Mouse (Mus musculus): Measurements from ENCODE around the gene Rbm8a2. TPM values are rescaled to one million over a fixed set of nuclear protein-coding genes. Genes with fewer than 3 reads are reported as not detected.

Rbm8a2 gene
- polyA plus RNA-seq, 1 experiment = not detected

- H3K4me3 ChIP-seq (ENCODE audit: extremely low read depth, insufficient read depth, insufficient read length) = no peak overlapping the region
- DNase-seq (ENCODE audit: low read depth in 1 of 2, low spot score in 2 of 2) = no peak
- no peak overlapping the region for H3K27ac ChIP-seq (ENCODE audit: insufficient read depth, low read length)
- no peaks in the 10 kb centered on the region for H3K36me3 ChIP-seq (ENCODE audit: control insufficient read depth, insufficient read depth, low read length)
- H3K27me3 ChIP-seq (ENCODE audit: control insufficient read depth, insufficient read depth, low read length) = no peaks in the 10 kb centered on the region
- no peaks in the 10 kb centered on the region for H3K4me1 ChIP-seq (ENCODE audit: control insufficient read depth, insufficient read depth, insufficient read length)
- TF ChIP-seq CTCF (IDR thresholded peaks at IDR 0.05; ENCODE audit: extremely low read depth, insufficient read depth, insufficient read length, insufficient replicate concordance) (no peak), POLR2A (IDR thresholded peaks at IDR 0.05; ENCODE audit: low read depth, low read length) (no peak)
Measured at GRCm38 (mm10) chr1:176011072-176011471, 32.2 kb upstream of the Rbm8a2 start.

DNA sequence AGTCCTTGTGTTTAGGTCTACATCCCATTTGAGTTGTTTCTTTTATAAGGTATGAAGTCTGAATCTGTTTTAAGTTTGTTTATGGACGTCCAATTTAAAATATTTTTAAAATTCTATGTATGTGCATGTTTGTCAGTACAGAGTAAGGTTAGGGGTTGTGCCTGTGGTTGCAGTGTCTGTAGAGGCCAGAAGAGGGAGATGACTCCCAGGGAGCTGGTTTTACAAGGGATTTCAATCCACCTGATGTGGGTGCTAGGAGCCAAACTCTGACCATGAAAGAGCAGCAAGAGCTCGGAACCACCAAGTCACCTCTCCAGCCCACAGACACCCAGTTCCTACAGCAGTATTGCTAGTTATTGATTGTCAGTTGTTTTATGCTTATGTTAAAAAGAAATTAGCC lies 29.5 kb upstream of the Rbm8a2 start:
- WGBS = 84% methylated on average over 2 of the region's 2 CpGs
- no peaks in the 10 kb centered on the region for H3K4me1 ChIP-seq (ENCODE audit: control insufficient read depth, insufficient read depth, insufficient read length)
- TF ChIP-seq POLR2A (IDR thresholded peaks at IDR 0.05; ENCODE audit: low read depth, low read length) = no peak

DNA sequence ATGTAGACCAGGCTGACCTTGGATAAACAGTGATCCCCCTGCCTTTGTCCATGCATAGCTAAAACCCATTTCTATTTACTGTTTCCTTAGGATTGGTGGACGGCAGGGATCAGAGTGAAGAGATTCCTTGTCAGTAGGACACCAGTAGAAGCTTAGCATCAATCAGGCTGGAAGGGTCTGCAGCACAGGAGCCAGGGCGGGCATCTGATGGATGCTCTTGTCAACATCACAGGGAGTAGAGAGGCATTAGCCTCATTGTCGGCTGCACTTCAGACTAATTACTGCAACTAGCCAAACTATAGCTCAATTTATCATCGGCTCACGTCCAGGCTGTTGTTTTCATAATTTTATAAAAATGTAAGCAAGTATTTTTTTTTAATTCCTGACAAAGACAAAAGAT lies 21.7 kb upstream of the Rbm8a2 start:
- Histone ChIP-seq H3K36me3 (ENCODE audit: control insufficient read depth, insufficient read depth, low read length) (no peaks in the 10 kb centered on the region), H3K4me1 (ENCODE audit: control insufficient read depth, insufficient read depth, insufficient read length) (no peaks in the 10 kb centered on the region), H3K4me3 (ENCODE audit: extremely low read depth, insufficient read depth, insufficient read length) (no peak overlapping the region), H3K27ac (ENCODE audit: insufficient read depth, low read length) (no peak overlapping the region), H3K27me3 (ENCODE audit: control insufficient read depth, insufficient read depth, low read length) (no peaks in the 10 kb centered on the region)
- DNase-seq (ENCODE audit: low read depth in 1 of 2, low spot score in 2 of 2) = no peak
- TF ChIP-seq CTCF (IDR thresholded peaks at IDR 0.05; ENCODE audit: extremely low read depth, insufficient read depth, insufficient read length, insufficient replicate concordance) = no peak
- TF ChIP-seq POLR2A (IDR thresholded peaks at IDR 0.05; ENCODE audit: low read depth, low read length) = no peak
- 83% methylated on average over 5 of the region's 5 CpGs for WGBS

More for the DNA sequence above, 29.5 kb upstream of the Rbm8a2 start:
- Histone ChIP-seq H3K4me3 (ENCODE audit: extremely low read depth, insufficient read depth, insufficient read length) (no peak overlapping the region), H3K27ac (ENCODE audit: insufficient read depth, low read length) (no peak overlapping the region), H3K36me3 (ENCODE audit: control insufficient read depth, insufficient read depth, low read length) (no peaks in the 10 kb centered on the region), H3K27me3 (ENCODE audit: control insufficient read depth, insufficient read depth, low read length) (no peaks in the 10 kb centered on the region)
- DNase-seq (ENCODE audit: low read depth in 1 of 2, low spot score in 2 of 2) = no peak

GRCm38 (mm10) chr1:175997076-175997651 lies 18.2 kb upstream of the Rbm8a2 start:
- 80% methylated on average over 7 of the region's 7 CpGs for WGBS
- Histone ChIP-seq H3K4me1 (ENCODE audit: control insufficient read depth, insufficient read depth, insufficient read length) (no peaks in the 10 kb centered on the region), H3K36me3 (ENCODE audit: control insufficient read depth, insufficient read depth, low read length) (no peaks in the 10 kb centered on the region), H3K4me3 (ENCODE audit: extremely low read depth, insufficient read depth, insufficient read length) (no peak overlapping the region), H3K27me3 (ENCODE audit: control insufficient read depth, insufficient read depth, low read length) (no peaks in the 10 kb centered on the region), H3K27ac (ENCODE audit: insufficient read depth, low read length) (no peak overlapping the region)
- DNase-seq (ENCODE audit: low read depth in 1 of 2, low spot score in 2 of 2) = no peak
- TF ChIP-seq CTCF (IDR thresholded peaks at IDR 0.05; ENCODE audit: extremely low read depth, insufficient read depth, insufficient read length, insufficient replicate concordance) (no peak), POLR2A (IDR thresholded peaks at IDR 0.05; ENCODE audit: low read depth, low read length) (no peak)

- Histone ChIP-seq H3K27me3 (ENCODE audit: control insufficient read depth, insufficient read depth, low read length) (no peaks in the 10 kb centered on the region), H3K4me1 (ENCODE audit: control insufficient read depth, insufficient read depth, insufficient read length) (no peaks in the 10 kb centered on the region), H3K36me3 (ENCODE audit: control insufficient read depth, insufficient read depth, low read length) (no peaks in the 10 kb centered on the region), H3K27ac (ENCODE audit: insufficient read depth, low read length) (no peak overlapping the region), H3K4me3 (ENCODE audit: extremely low read depth, insufficient read depth, insufficient read length) (no peak overlapping the region)
- no peak for DNase-seq (ENCODE audit: low read depth in 1 of 2, low spot score in 2 of 2)
- 87% methylated on average over 4 of the region's 4 CpGs for WGBS
- TF ChIP-seq POLR2A (IDR thresholded peaks at IDR 0.05; ENCODE audit: low read depth, low read length) = no peak
- no peak for TF ChIP-seq CTCF (IDR thresholded peaks at IDR 0.05; ENCODE audit: extremely low read depth, insufficient read depth, insufficient read length, insufficient replicate concordance)
Measured at GRCm38 (mm10) chr1:175988912-175989311, 10.0 kb upstream of the Rbm8a2 start.

- Histone ChIP-seq H3K4me1 (ENCODE audit: control insufficient read depth, insufficient read depth, insufficient read length) (no peaks in the 10 kb centered on the region), H3K36me3 (ENCODE audit: control insufficient read depth, insufficient read depth, low read length) (no peaks in the 10 kb centered on the region), H3K27me3 (ENCODE audit: control insufficient read depth, insufficient read depth, low read length) (no peaks in the 10 kb centered on the region), H3K27ac (ENCODE audit: insufficient read depth, low read length) (no peak overlapping the region), H3K4me3 (ENCODE audit: extremely low read depth, insufficient read depth, insufficient read length) (no peak overlapping the region)
- 89% methylated on average over 5 of the region's 5 CpGs for WGBS
- no peak for DNase-seq (ENCODE audit: low read depth in 1 of 2, low spot score in 2 of 2)
- no peak for TF ChIP-seq CTCF (IDR thresholded peaks at IDR 0.05; ENCODE audit: extremely low read depth, insufficient read depth, insufficient read length, insufficient replicate concordance)
Measured at GRCm38 (mm10) chr1:175988448-175988847, 9.5 kb upstream of the Rbm8a2 start.

GRCm38 (mm10) chr1:175970710-175971109 lies 8.2 kb downstream of the Rbm8a2 start:
- WGBS = 84% methylated on average over 5 of the region's 5 CpGs
- no peak for TF ChIP-seq CTCF (IDR thresholded peaks at IDR 0.05; ENCODE audit: extremely low read depth, insufficient read depth, insufficient read length, insufficient replicate concordance)
- no peaks in the 10 kb centered on the region for H3K4me1 ChIP-seq (ENCODE audit: control insufficient read depth, insufficient read depth, insufficient read length)
- no peaks in the 10 kb centered on the region for H3K36me3 ChIP-seq (ENCODE audit: control insufficient read depth, insufficient read depth, low read length)
- no peak overlapping the region for H3K4me3 ChIP-seq (ENCODE audit: extremely low read depth, insufficient read depth, insufficient read length)
- H3K27me3 ChIP-seq (ENCODE audit: control insufficient read depth, insufficient read depth, low read length) = no peaks in the 10 kb centered on the region
- no peak overlapping the region for H3K27ac ChIP-seq (ENCODE audit: insufficient read depth, low read length)
- no peak for DNase-seq (ENCODE audit: low read depth in 1 of 2, low spot score in 2 of 2)
